Mouse (Mus musculus) heart, postnatal 4 days (tissue): Measurements from ENCODE around the gene Usp22. TPM values are rescaled to one million over a fixed set of nuclear protein-coding genes. Genes with fewer than 3 reads are reported as not detected.
"Not testable (repeated sequence)": the region's sequence is repeated elsewhere in the genome, so short reads cannot be mapped to it uniquely, and the experiment has no call there.

Experiments used
- DNase-seq: peaks from one replicate; pipeline ENCODE4 v3.0.0; 2021
- total RNA-seq, 2 experiments: library from RNA; stranded (reverse); gene quantifications; 2 replicates each; pipeline ENCODE4 v1.2.3; 2021

The Usp22 gene
- 10 to 100 TPM; 65.6 to 69.4 TPM for total RNA-seq

- peak; percentile 99 for DNase-seq
Measured at GRCm38 (mm10) chr11:61174821-61175658, at the start of gene Usp22. TSS of gene Usp22 (minus strand) at chr11:61175055.

- DNase-seq = no peak
Measured at GRCm38 (mm10) chr11:61224234-61224744, 49.4 kb upstream of the Usp22 start.

GRCm38 (mm10) chr11:61222971-61223745 is 48.3 kb upstream of the Usp22 start:
- DNase-seq = no peak

- no peak for DNase-seq
Measured at GRCm38 (mm10) chr11:61222007-61222406, 47.2 kb upstream of the Usp22 start.

GRCm38 (mm10) chr11:61220156-61220881 is 45.5 kb upstream of the Usp22 start:
- DNase-seq = no peak

GRCm38 (mm10) chr11:61215936-61216335 is 41.1 kb upstream of the Usp22 start:
- no peak for DNase-seq

GRCm38 (mm10) chr11:61212102-61212501 is 37.2 kb upstream of the Usp22 start:
- no peak for DNase-seq

GRCm38 (mm10) chr11:61208316-61208715 is 33.5 kb upstream of the Usp22 start:
- DNase-seq = no peak

- peak; percentile 33 for DNase-seq
Measured at GRCm38 (mm10) chr11:61207487-61208246, 32.8 kb upstream of the Usp22 start, which contains the start of gene Aldh3a1. TSS of gene Aldh3a1 (plus strand) at chr11:61207537.

GRCm38 (mm10) chr11:61206136-61206535 is 31.3 kb upstream of the Usp22 start:
- no peak for DNase-seq

- DNase-seq = no peak
Measured at GRCm38 (mm10) chr11:61205167-61205950, 30.5 kb upstream of the Usp22 start.

- no peak for DNase-seq
Measured at GRCm38 (mm10) chr11:61202810-61203209, 28.0 kb upstream of the Usp22 start.

GRCm38 (mm10) chr11:61202186-61202585 is 27.3 kb upstream of the Usp22 start:
- DNase-seq = no peak

GRCm38 (mm10) chr11:61199620-61200362 is 24.9 kb upstream of the Usp22 start:
- no peak for DNase-seq

- DNase-seq = no peak
Measured at GRCm38 (mm10) chr11:61197935-61198334, 23.1 kb upstream of the Usp22 start.

- DNase-seq = no peak
Measured at GRCm38 (mm10) chr11:61196616-61197353, 21.9 kb upstream of the Usp22 start.

- peak; percentile 91 for DNase-seq
Measured at GRCm38 (mm10) chr11:61193392-61193791, 18.5 kb upstream of the Usp22 start.

- no peak for DNase-seq
Measured at GRCm38 (mm10) chr11:61192779-61193178, 17.9 kb upstream of the Usp22 start.

- DNase-seq = not testable (repeated sequence)
Measured at GRCm38 (mm10) chr11:61192123-61192522, 17.3 kb upstream of the Usp22 start.
